ENCODE assay signal across 24 mouse cellular contexts in genomic region chr7:73343852-73344251, GRCm38 (mm10). TPM values are rescaled to one million over a fixed set of nuclear protein-coding genes. Genes with fewer than 3 reads are reported as not detected.
A peak's percentile ranks its signal among the peaks of the same experiment; 100 is the strongest.
DNase-seq lines count a peak whose midpoint lies in the region; ATAC-seq lines count a peak whose summit lies in the region.
"Had no signal": no experiment of that assay in that cellular context is flagged by ENCODE, and none has a peak within 500 bp of the region (broad histone marks: within the 10 kb centered on the region; RNA-seq: fewer than 3 reads in every experiment).

No protein-coding gene starts in this region.

- H3K9ac ChIP-seq in hindbrain, embryonic 14.5 days: no peak overlapping the region
- H3K9ac ChIP-seq in midbrain, embryonic 15.5 days: no peak overlapping the region
- H3K9ac ChIP-seq in neural tube, embryonic 13.5 days: no peak overlapping the region
- H3K9ac ChIP-seq: forebrain, embryonic 15.5 days; heart, embryonic 13.5 days had no signal

- WGBS in hindbrain, embryonic 10.5 days: 15% methylated on average over 3 of the region's 3 CpGs
- 8% methylated on average over 3 of the region's 3 CpGs for WGBS in hindbrain, embryonic 14.5 days
- WGBS in midbrain, embryonic 10.5 days: 9% methylated on average over 3 of the region's 3 CpGs
- 25% methylated on average over 3 of the region's 3 CpGs for WGBS in midbrain, embryonic 15.5 days
- WGBS in neural tube, embryonic 13.5 days: 10% methylated on average over 3 of the region's 3 CpGs

- peaks cover 20% of the 10 kb centered on the region for H3K4me1 ChIP-seq in hindbrain, embryonic 10.5 days (replicated peaks)
- 0 out of 2 replicates have a peak, but pooled peaks cover 5% of the 10 kb centered on the region for H3K4me1 ChIP-seq in hindbrain, embryonic 14.5 days (replicated peaks; ENCODE audit: control insufficient read depth, insufficient read depth, low read length)
- H3K4me1 ChIP-seq in midbrain, embryonic 10.5 days: peaks cover 25% of the 10 kb centered on the region
- H3K4me1 ChIP-seq in midbrain, embryonic 15.5 days: peaks cover 4% of the 10 kb centered on the region; the same call in 1 of the 2 replicates
- peaks cover 19% of the 10 kb centered on the region for H3K4me1 ChIP-seq in neural tube, embryonic 13.5 days (replicated peaks)

- 0 out of 2 replicates have a peak overlapping the region, but pooled peaks have one; percentile 54 for H3K27ac ChIP-seq in hindbrain, embryonic 10.5 days
- no peak overlapping the region for H3K27ac ChIP-seq in hindbrain, embryonic 14.5 days
- peak overlapping the region; percentile 46 for H3K27ac ChIP-seq in midbrain, embryonic 10.5 days (replicated peaks)
- no peak overlapping the region for H3K27ac ChIP-seq in midbrain, embryonic 15.5 days
- peak overlapping the region; percentile 61 for H3K27ac ChIP-seq in neural tube, embryonic 13.5 days (replicated peaks)
- H3K27ac ChIP-seq: forebrain, embryonic 15.5 days; heart, embryonic 13.5 days; hindbrain, postnatal 0 days had no signal

- no peaks in the 10 kb centered on the region for H3K9me3 ChIP-seq in hindbrain, embryonic 10.5 days
- H3K9me3 ChIP-seq in hindbrain, embryonic 14.5 days (ENCODE audit: control insufficient read depth, low read length): no peaks in the 10 kb centered on the region
- no peaks in the 10 kb centered on the region for H3K9me3 ChIP-seq in midbrain, embryonic 10.5 days (replicated peaks)
- no peaks in the 10 kb centered on the region for H3K9me3 ChIP-seq in midbrain, embryonic 15.5 days
- 0 out of 2 replicates have a peak, but pooled peaks cover 7% of the 10 kb centered on the region for H3K9me3 ChIP-seq in neural tube, embryonic 13.5 days
- H3K9me3 ChIP-seq: forebrain, embryonic 15.5 days; heart, embryonic 13.5 days had no signal

- DNase-seq in hindbrain, embryonic 10.5 days (ENCODE audit: low spot score): no peak
- DNase-seq in hindbrain, embryonic 14.5 days (ENCODE audit: low spot score): no peak
- DNase-seq in midbrain, embryonic 10.5 days (ENCODE audit: low spot score): no peak
- no peak for DNase-seq in neural tube, embryonic 10.5 days (ENCODE audit: extremely low spot score, low spot score)
- DNase-seq in ovary, postnatal 14 days (ENCODE audit: low spot score): no peak
- DNase-seq: adrenal gland, adult 2 months; adrenal gland, postnatal 14 days; B cell, adult 2 months; cerebellum, adult 11-12 months; cerebellum, adult 8-10 months; cerebellum, postnatal 10 days; gastrocnemius, postnatal 25 days; heart, adult 18-20 months; heart, postnatal 14 days; heart, postnatal 4 days had no signal

- H3K4me3 ChIP-seq in hindbrain, embryonic 10.5 days: no peak overlapping the region
- no peak overlapping the region for H3K4me3 ChIP-seq in hindbrain, embryonic 14.5 days (replicated peaks; ENCODE audit: low read length)
- H3K4me3 ChIP-seq in midbrain, embryonic 10.5 days: no peak overlapping the region
- H3K4me3 ChIP-seq in midbrain, embryonic 15.5 days: no peak overlapping the region
- H3K4me3 ChIP-seq in neural tube, embryonic 13.5 days: no peak overlapping the region
- H3K4me3 ChIP-seq: forebrain, embryonic 15.5 days; heart, embryonic 13.5 days had no signal

- H3K27me3 ChIP-seq in hindbrain, embryonic 10.5 days (ENCODE audit: insufficient read depth, poor library complexity, severe bottlenecking): no peaks in the 10 kb centered on the region
- no peaks in the 10 kb centered on the region for H3K27me3 ChIP-seq in hindbrain, embryonic 14.5 days (ENCODE audit: control insufficient read depth, insufficient read depth, low read length)
- no peaks in the 10 kb centered on the region for H3K27me3 ChIP-seq in midbrain, embryonic 10.5 days (ENCODE audit: low read depth, poor library complexity, severe bottlenecking)
- no peaks in the 10 kb centered on the region for H3K27me3 ChIP-seq in midbrain, embryonic 15.5 days (replicated peaks)
- H3K27me3 ChIP-seq in neural tube, embryonic 13.5 days: 0 out of 2 replicates have a peak, but pooled peaks cover 3% of the 10 kb centered on the region
- H3K27me3 ChIP-seq: forebrain, embryonic 15.5 days; Patski had no signal

- no peaks in the 10 kb centered on the region for H3K36me3 ChIP-seq in hindbrain, embryonic 10.5 days
- no peaks in the 10 kb centered on the region for H3K36me3 ChIP-seq in hindbrain, embryonic 14.5 days (replicated peaks; ENCODE audit: control insufficient read depth, insufficient read depth)
- no peaks in the 10 kb centered on the region for H3K36me3 ChIP-seq in midbrain, embryonic 10.5 days
- H3K36me3 ChIP-seq in midbrain, embryonic 15.5 days (replicated peaks): no peaks in the 10 kb centered on the region
- H3K36me3 ChIP-seq in neural tube, embryonic 13.5 days: no peaks in the 10 kb centered on the region
- H3K36me3 ChIP-seq: forebrain, embryonic 15.5 days; G1E; heart, embryonic 13.5 days had no signal

- H3K4me2 ChIP-seq in hindbrain, embryonic 14.5 days (replicated peaks): no peak overlapping the region
- no peak overlapping the region for H3K4me2 ChIP-seq in midbrain, embryonic 15.5 days
- H3K4me2 ChIP-seq in neural tube, embryonic 13.5 days: no peak overlapping the region
- H3K4me2 ChIP-seq: forebrain, embryonic 15.5 days; heart, embryonic 13.5 days had no signal

- no peak for ATAC-seq in hindbrain, embryonic 14.5 days (ENCODE audit: low FRiP score)
- no peak for ATAC-seq in midbrain, embryonic 15.5 days (replicated peaks)
- ATAC-seq in neural tube, embryonic 13.5 days (ENCODE audit: low read depth): peak; percentile 47; the same call in 1 of the 2 replicates
- ATAC-seq: forebrain, embryonic 15.5 days; hindbrain, postnatal 0 days; inflammation-experienced regulatory T-cells, adult 6 months; intestine, embryonic 16.5 days; Patski had no signal

RNA-seq across cellular contexts. Expression of gene Rgma, which starts 31.5 kb away (rescaled TPM):
- polyA plus RNA-seq in hindbrain, embryonic 10.5 days (2016; fragmentation: Nextera tagmentation; extraction: Ambion mirVana): 38.4 and 51.1 TPM in 2 replicates
- 46.3 and 46.7 TPM in 2 replicates for polyA plus RNA-seq in hindbrain, embryonic 14.5 days (2014; fragmentation: Nextera tagmentation; extraction: Ambion mirVana)
- polyA plus RNA-seq in midbrain, embryonic 10.5 days (2016; fragmentation: Nextera tagmentation; extraction: Ambion mirVana): 51.2 and 65.4 TPM in 2 replicates
- polyA plus RNA-seq in midbrain, embryonic 15.5 days (2015; fragmentation: Nextera tagmentation; extraction: Ambion mirVana): 46.6 and 50.4 TPM in 2 replicates
- polyA plus RNA-seq in neural tube, embryonic 13.5 days (2015; fragmentation: Nextera tagmentation; extraction: Ambion mirVana): 41.4 and 49.6 TPM in 2 replicates
- polyA plus RNA-seq: G1E; inflammation-experienced regulatory T-cells, adult 6 months had no signal

Comparison
In these comparisons a context has a peak if more than half of its experiments do, and no peak if none do; other contexts are left out.
1. H3K27ac ChIP-seq: peak in hindbrain, embryonic 10.5 days (single experiment), midbrain, embryonic 10.5 days (single experiment) and neural tube, embryonic 13.5 days (single experiment); none in hindbrain, embryonic 14.5 days (single experiment) and midbrain, embryonic 15.5 days (single experiment).